Mouse (Mus musculus): ENCODE results near the gene Hs6st3. TPM values are rescaled to one million over a fixed set of nuclear protein-coding genes. Genes with fewer than 3 reads are reported as not detected.

Gene Hs6st3
- polyA plus RNA-seq, 1 experiment from 2014 or later = 0.16 TPM

GRCm38 (mm10) chr14:119139381-119139950, 1.3 kb downstream of the Hs6st3 start:
- H3K27ac ChIP-seq = no peak overlapping the region
- H3K9me3 ChIP-seq (replicated peaks) = no peaks in the 10 kb centered on the region
- peaks cover 19% of the 10 kb centered on the region for H3K4me1 ChIP-seq
- no peak for DNase-seq (ENCODE audit: low spot score)
- H3K27me3 ChIP-seq (ENCODE audit: low read depth, poor library complexity, severe bottlenecking) = peaks cover 81% of the 10 kb centered on the region
- H3K4me3 ChIP-seq = 0 out of 2 replicates have a peak overlapping the region, but pooled peaks have one; percentile 73
- no peaks in the 10 kb centered on the region for H3K36me3 ChIP-seq
- 47% methylated on average over 9 of the region's 9 CpGs for WGBS

DNA sequence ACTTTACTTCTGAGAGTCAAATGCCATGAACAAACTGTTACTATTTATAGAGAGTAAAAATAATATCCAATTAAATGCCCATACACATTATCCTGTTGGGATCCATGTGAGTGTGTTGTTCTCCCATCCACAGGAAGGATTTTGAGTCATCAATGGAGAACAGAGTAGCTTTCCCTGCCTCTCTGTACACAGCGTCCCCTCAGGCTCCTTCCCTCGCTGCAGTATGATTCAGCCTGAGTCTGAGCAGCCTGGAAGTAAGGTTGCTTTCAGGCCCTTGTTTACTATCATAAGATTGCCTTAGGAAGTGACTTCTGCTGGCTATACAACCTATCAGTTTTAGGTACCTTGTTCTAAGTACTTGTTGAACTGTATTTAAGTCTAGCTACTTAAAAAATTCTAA, 14.9 kb downstream of the Hs6st3 start:
- DNase-seq (ENCODE audit: low spot score) = peak; percentile 15
- 65% methylated on average over 2 of the region's 2 CpGs for WGBS
- Histone ChIP-seq H3K36me3 (no peaks in the 10 kb centered on the region), H3K27me3 (ENCODE audit: low read depth, poor library complexity, severe bottlenecking) (no peaks in the 10 kb centered on the region), H3K9me3 (replicated peaks) (peaks cover 5% of the 10 kb centered on the region; the same call in 1 of the 2 replicates), H3K4me1 (no peaks in the 10 kb centered on the region; the same call in 1 of the 2 replicates), H3K4me3 (no peak overlapping the region), H3K27ac (no peak overlapping the region)

GRCm38 (mm10) chr14:119193905-119194304, 55.8 kb downstream of the Hs6st3 start:
- Histone ChIP-seq H3K36me3 (no peaks in the 10 kb centered on the region), H3K27me3 (ENCODE audit: low read depth, poor library complexity, severe bottlenecking) (no peaks in the 10 kb centered on the region), H3K4me1 (no peaks in the 10 kb centered on the region), H3K27ac (no peak overlapping the region), H3K9me3 (replicated peaks) (no peaks in the 10 kb centered on the region), H3K4me3 (no peak overlapping the region)
- no peak for DNase-seq (ENCODE audit: low spot score)
- 86% methylated on average over 9 of the region's 9 CpGs for WGBS

DNA sequence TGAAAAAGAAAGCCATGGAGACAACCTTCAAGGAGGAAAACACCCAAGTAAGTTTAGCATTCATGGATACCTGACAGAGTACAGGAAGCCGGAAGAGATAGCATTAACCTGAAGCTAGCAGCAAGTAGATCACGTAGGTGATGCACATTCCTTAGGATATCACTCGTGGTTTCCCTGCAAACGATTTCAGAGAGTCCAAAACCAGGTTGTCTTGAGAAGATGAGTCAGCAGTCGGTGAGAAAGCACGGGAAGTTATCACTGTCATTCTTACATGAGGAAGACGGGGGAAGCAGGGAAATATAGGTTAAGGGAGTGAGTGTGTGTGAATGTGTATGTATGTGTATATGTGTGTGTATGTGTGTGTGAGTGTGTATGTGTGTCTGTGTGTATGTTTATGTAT, 65.4 kb downstream of the Hs6st3 start:
- no peaks in the 10 kb centered on the region for H3K9me3 ChIP-seq (replicated peaks)
- H3K27ac ChIP-seq = no peak overlapping the region

DNA sequence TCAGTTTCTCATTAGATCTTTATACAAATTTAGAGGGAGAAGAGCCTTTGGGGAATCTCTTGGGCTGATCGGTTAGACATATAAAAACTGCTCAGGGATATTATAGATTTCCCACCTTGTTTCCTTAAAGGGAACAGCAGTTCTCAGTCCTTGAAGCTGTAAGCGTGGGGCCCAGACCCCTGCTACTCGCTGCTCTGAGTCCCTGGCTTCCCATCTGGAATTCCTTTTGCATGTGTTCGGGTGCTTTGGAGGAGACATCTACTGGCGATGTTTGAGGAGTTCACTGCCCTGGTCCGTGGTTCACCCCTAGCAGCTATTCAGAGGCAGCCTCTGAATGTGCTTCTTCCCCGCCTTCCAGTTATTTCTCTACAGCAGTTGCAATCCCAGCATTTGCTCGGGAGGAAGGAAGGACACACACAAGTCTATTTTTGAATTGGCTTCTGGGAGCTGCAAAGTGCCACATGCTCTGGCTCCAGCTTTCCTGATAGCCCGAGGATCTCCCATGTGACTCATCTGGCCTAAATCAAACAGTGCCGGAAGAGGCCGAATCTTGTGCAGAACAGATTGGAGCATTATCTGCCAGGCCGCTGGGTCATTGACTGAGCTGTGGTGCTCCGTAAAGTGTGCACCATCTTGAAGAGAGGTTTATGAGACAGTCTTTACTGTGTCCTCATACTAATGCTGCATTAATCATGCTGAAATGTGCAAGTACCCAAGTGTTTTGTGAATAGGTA, 77.6 kb downstream of the Hs6st3 start:
- no peak overlapping the region for H3K4me3 ChIP-seq
- no peaks in the 10 kb centered on the region for H3K4me1 ChIP-seq
- H3K27ac ChIP-seq = no peak overlapping the region
- no peaks in the 10 kb centered on the region for H3K9me3 ChIP-seq (replicated peaks)
- H3K36me3 ChIP-seq = no peaks in the 10 kb centered on the region
- H3K27me3 ChIP-seq (ENCODE audit: low read depth, poor library complexity, severe bottlenecking) = no peaks in the 10 kb centered on the region
- no peak for DNase-seq (ENCODE audit: low spot score)
- 77% methylated on average over 13 of the region's 13 CpGs for WGBS

More for the DNA sequence above, 65.4 kb downstream of the Hs6st3 start:
- no peak for DNase-seq (ENCODE audit: low spot score)
- Histone ChIP-seq H3K4me3 (no peak overlapping the region), H3K36me3 (no peaks in the 10 kb centered on the region), H3K27me3 (ENCODE audit: low read depth, poor library complexity, severe bottlenecking) (no peaks in the 10 kb centered on the region), H3K4me1 (no peaks in the 10 kb centered on the region)
- WGBS = 89% methylated on average over 7 of the region's 7 CpGs

DNA sequence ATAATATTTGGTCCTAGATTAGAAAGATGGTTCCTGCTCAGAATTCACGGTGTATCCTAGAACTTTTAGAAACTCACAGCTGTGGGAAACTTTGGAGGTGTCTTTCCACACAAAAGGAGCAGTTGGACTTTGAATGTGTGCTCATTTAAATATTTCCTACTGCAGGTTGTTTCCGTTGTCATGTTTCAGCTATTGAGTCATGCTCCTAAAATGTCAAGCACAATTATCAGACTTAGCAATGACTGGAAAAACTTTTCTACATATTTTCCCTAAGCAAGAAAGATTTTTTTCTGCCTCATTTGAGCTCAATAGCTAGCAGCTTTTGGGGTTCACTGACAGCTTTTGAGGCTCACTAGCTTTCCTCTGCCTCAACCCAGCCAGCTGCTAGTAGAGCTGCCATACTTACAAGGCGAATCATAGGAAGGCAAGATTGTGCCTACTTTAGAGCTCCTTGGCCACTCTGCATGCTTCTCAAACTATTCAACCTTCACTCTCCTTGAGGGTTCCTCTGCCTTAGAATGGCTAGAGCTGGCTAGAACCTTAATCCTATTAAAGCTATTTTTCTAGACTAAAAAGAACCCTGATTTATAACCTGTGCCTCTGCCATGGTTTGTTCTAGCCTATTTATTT, 89.7 kb downstream of the Hs6st3 start:
- Histone ChIP-seq H3K4me3 (no peak overlapping the region), H3K36me3 (no peaks in the 10 kb centered on the region), H3K9me3 (replicated peaks) (no peaks in the 10 kb centered on the region), H3K27ac (no peak overlapping the region), H3K27me3 (ENCODE audit: low read depth, poor library complexity, severe bottlenecking) (no peaks in the 10 kb centered on the region), H3K4me1 (no peaks in the 10 kb centered on the region)
- DNase-seq (ENCODE audit: low spot score) = no peak
- WGBS = 90% methylated on average over 3 of the region's 3 CpGs

DNA sequence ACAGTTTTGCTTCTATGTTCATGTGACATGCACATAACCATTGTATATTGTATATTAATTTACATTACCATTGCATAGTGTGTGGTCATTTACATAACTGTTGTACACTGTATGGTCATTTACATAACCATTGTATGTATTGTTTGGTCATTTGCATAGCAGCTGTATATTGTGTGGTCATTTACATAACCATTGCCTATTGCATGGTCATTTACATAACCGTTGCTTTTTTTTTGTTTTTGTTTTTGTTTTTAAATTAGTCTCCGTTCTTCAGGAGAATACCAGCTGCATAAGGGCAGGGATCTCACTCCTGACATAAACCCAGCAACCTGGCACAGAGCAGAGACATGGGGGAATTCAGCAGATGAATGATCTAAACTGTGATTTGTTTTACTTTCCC, 95.5 kb downstream of the Hs6st3 start:
- H3K27me3 ChIP-seq (ENCODE audit: low read depth, poor library complexity, severe bottlenecking) = no peaks in the 10 kb centered on the region
- no peak for DNase-seq (ENCODE audit: low spot score)
- H3K9me3 ChIP-seq (replicated peaks) = no peaks in the 10 kb centered on the region
- no peak overlapping the region for H3K27ac ChIP-seq
- no peaks in the 10 kb centered on the region for H3K4me1 ChIP-seq
- no peaks in the 10 kb centered on the region for H3K36me3 ChIP-seq
- H3K4me3 ChIP-seq = no peak overlapping the region
- 92% methylated on average over 2 of the region's 2 CpGs for WGBS

DNA sequence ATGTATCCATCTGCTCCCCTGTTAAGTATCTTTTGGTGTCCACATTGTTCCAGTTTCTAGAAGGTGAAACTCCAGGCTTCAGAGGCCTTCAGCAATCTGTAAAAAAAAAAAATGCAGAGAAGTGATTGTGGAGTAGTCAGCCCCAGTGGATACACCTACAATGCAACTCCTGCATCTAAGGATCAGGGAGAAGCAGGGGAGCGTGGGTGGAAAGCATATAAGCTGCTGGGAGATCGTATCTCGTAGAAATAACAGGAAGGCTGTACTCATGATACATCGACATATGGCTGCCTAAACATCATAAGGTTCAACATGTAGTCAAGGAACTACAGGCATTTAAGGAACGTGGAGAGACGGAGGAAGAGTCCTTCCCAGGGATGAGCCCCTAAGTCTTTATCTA, 109.0 kb downstream of the Hs6st3 start:
- WGBS = 95% methylated on average over 6 of the region's 6 CpGs
- Histone ChIP-seq H3K4me3 (no peak overlapping the region), H3K27me3 (ENCODE audit: low read depth, poor library complexity, severe bottlenecking) (no peaks in the 10 kb centered on the region), H3K4me1 (0 out of 2 replicates have a peak, but pooled peaks cover 4% of the 10 kb centered on the region), H3K27ac (no peak overlapping the region), H3K36me3 (no peaks in the 10 kb centered on the region), H3K9me3 (replicated peaks) (no peaks in the 10 kb centered on the region)
- no peak for DNase-seq (ENCODE audit: low spot score)

DNA sequence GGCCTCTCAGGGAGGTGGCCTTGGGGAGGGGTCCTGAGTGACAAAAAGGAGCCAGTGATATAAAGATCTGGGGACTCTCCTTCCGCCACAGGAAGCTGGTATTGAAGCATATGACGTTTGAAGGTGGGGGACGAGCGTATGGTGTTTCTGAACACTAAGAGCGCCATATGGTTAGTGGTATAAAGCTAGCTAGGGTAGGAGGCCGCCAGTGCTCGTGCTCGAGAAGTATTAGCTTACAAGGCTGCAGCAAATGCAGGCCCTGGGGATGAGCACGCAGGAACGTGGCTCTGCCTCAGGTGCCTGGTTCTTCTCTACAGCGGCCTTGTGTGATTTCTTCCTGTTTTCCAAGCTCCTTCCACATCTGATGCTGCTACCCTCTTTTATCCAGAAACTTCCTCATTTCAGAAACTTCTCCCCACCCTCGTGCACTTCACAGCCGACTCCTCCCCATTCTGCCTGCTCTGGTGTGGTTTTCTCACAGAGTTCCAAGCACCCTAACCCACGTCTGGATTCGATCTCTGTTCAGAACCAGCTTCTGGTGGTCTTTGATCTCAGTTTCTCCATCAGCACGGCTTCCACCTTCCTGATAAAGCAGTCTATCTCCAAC, 110.0 kb downstream of the Hs6st3 start:
- DNase-seq (ENCODE audit: low spot score) = no peak
- no peaks in the 10 kb centered on the region for H3K9me3 ChIP-seq (replicated peaks)
- no peak overlapping the region for H3K27ac ChIP-seq
- no peaks in the 10 kb centered on the region for H3K36me3 ChIP-seq
- H3K4me3 ChIP-seq = no peak overlapping the region
- H3K27me3 ChIP-seq (ENCODE audit: low read depth, poor library complexity, severe bottlenecking) = no peaks in the 10 kb centered on the region
- 0 out of 2 replicates have a peak, but pooled peaks cover 4% of the 10 kb centered on the region for H3K4me1 ChIP-seq
- 78% methylated on average over 16 of the region's 16 CpGs for WGBS

GRCm38 (mm10) chr14:119250353-119250752, 112.2 kb downstream of the Hs6st3 start:
- H3K27me3 ChIP-seq (ENCODE audit: low read depth, poor library complexity, severe bottlenecking) = no peaks in the 10 kb centered on the region
- no peak for DNase-seq (ENCODE audit: low spot score)
- H3K9me3 ChIP-seq (replicated peaks) = no peaks in the 10 kb centered on the region
- WGBS = 85% methylated on average over 10 of the region's 10 CpGs
- 0 out of 2 replicates have a peak, but pooled peaks cover 4% of the 10 kb centered on the region for H3K4me1 ChIP-seq
- H3K4me3 ChIP-seq = no peak overlapping the region
- H3K27ac ChIP-seq = no peak overlapping the region
- no peaks in the 10 kb centered on the region for H3K36me3 ChIP-seq

DNA sequence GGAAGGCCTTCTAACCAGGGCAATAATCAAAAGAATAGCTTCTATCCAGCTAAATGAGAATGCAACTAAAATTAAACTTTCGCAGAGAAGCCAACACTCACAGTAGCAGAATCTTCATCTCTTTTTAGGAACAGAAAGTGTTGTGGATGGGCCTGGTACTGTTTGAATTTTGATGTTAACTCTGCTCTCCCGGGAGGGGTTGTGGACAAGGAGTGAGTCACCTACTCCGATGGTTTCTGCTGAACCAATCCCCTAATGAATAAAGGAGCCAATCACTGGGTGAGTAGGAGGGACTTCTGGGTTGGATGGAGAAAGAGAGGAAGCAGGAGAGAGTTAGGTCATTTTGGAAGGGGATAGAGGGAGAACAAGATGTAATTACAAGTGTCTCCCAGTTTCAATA, 117.3 kb downstream of the Hs6st3 start:
- H3K27me3 ChIP-seq (ENCODE audit: low read depth, poor library complexity, severe bottlenecking) = no peaks in the 10 kb centered on the region
- H3K36me3 ChIP-seq = no peaks in the 10 kb centered on the region
- no peak overlapping the region for H3K4me3 ChIP-seq
- WGBS = 78% methylated on average over 3 of the region's 3 CpGs
- no peak for DNase-seq (ENCODE audit: low spot score)
- 0 out of 2 replicates have a peak, but pooled peaks cover 2% of the 10 kb centered on the region for H3K4me1 ChIP-seq
- H3K9me3 ChIP-seq (replicated peaks) = no peaks in the 10 kb centered on the region
- no peak overlapping the region for H3K27ac ChIP-seq

DNA sequence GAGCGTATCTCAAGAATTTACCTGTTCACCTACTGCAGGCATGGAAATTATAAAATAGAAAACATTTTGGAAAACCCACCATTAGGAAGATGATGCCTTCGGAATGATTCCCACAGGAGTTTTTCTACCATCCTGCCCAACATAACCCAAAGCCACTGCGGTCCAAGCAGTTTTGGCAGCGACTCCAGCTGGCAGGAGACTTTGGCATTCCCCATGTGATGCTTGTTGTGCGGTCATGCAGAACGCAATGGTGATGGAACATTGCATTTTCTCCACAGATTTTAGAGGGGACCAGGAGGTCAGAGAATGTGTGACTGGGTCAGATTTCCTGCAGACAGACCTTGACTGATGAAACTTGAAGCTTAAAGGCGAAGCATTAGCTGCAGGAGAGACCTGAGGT, 118.9 kb downstream of the Hs6st3 start:
- Histone ChIP-seq H3K9me3 (replicated peaks) (no peaks in the 10 kb centered on the region), H3K4me1 (0 out of 2 replicates have a peak, but pooled peaks cover 6% of the 10 kb centered on the region), H3K27me3 (ENCODE audit: low read depth, poor library complexity, severe bottlenecking) (no peaks in the 10 kb centered on the region), H3K27ac (no peak overlapping the region), H3K4me3 (no peak overlapping the region), H3K36me3 (no peaks in the 10 kb centered on the region)
- no peak for DNase-seq (ENCODE audit: low spot score)
- 85% methylated on average over 7 of the region's 7 CpGs for WGBS
